Mouse (Mus musculus): ENCODE measurements at regions not wholly inside any gene's neighbourhood (a gene's known extent, or its start where the extent isn't known, plus 50 kb on each side); places are given as distances from the start of the nearest gene placed in this dataset.

DNA sequence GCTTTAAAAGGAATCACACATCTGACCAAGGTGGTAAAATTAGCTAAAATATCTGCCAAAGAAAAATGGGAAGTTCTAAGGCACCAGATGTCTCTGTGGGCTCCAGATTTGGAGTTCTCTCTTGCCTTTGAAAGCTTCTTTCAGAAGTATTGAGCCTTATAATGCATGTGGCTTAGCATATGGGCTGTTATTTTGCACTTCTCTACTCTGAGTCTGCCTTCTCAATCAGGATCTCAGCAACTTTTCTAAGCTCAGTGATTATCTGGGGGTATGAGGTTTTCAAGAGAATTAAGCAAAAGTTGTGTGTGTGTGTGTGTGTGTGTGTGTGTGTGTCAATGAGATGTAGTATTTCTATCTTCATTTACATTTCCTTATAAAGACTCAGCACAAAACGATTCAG is 107.6 kb upstream of the Nav3 start:
- TF ChIP-seq CTCF (IDR thresholded peaks at IDR 0.05; ENCODE audit: extremely low read depth, insufficient read depth, low read length) (no peak), POLR2A (IDR thresholded peaks at IDR 0.05; ENCODE audit: extremely low read depth, insufficient read depth, low read length) (no peak)

Data from cortical plate, adult 2 months (tissue).